Mouse (Mus musculus) midbrain, embryonic 11.5 days (tissue): Measurements from ENCODE around the gene Gm11084. TPM values are rescaled to one million over a fixed set of nuclear protein-coding genes. Genes with fewer than 3 reads are reported as not detected.
"Not testable (repeated sequence)": the region's sequence is repeated elsewhere in the genome, so short reads cannot be mapped to it uniquely, and the experiment has no call there.

Experiments used
- ATAC-seq: fragments of 200-750 bp; cut with Nextera tagmentation; 2 replicates; pipeline ENCODE4 v1.8.0; 2017; ENCODE audit warnings: moderate TSS enrichment, moderate library complexity; ENCODE audit not compliant: low FRiP score
- DNase-seq: peaks from one replicate; pipeline ENCODE4 v3.0.0; 2015; ENCODE audit warnings: low spot score; ENCODE audit errors: missing footprints
- H3K27ac ChIP-seq: fragments of 300-500 bp; sonication (generic); 2 replicates; pipeline ENCODE4 v1.5.1; 2014; ENCODE audit warnings: low read depth, low read length
- H3K27me3 ChIP-seq: fragments of 300-500 bp; sonication (generic); 2 replicates; pipeline ENCODE4 v1.6.1; 2014; ENCODE audit warnings: mild to moderate bottlenecking, low read length, moderate library complexity, mixed read lengths; ENCODE audit not compliant: control insufficient read depth, insufficient read depth
- H3K36me3 ChIP-seq: fragments of 300-500 bp; sonication (generic); 2 replicates; pipeline ENCODE4 v1.6.1; 2014; ENCODE audit warnings: mild to moderate bottlenecking, low read length, moderate library complexity, mixed read lengths; ENCODE audit not compliant: control insufficient read depth, insufficient read depth
- H3K4me1 ChIP-seq: fragments of 300-500 bp; sonication (generic); 2 replicates; pipeline ENCODE4 v1.6.1; 2014; ENCODE audit warnings: low read length; ENCODE audit not compliant: control insufficient read depth, insufficient read depth
- H3K4me2 ChIP-seq: fragments of 300-500 bp; sonication (generic); 2 replicates; pipeline ENCODE4 v1.6.1; 2014; ENCODE audit warnings: mild to moderate bottlenecking, moderate library complexity
- H3K4me3 ChIP-seq: fragments of 300-500 bp; sonication (generic); 2 replicates; pipeline ENCODE4 v1.5.1; 2014; ENCODE audit warnings: low read depth, low read length
- H3K9ac ChIP-seq: fragments of 300-500 bp; sonication (generic); 2 replicates; pipeline ENCODE4 v1.6.1; 2014; ENCODE audit warnings: low read length
- H3K9me3 ChIP-seq: fragments of 300-500 bp; sonication (generic); 2 replicates; pipeline ENCODE4 v1.6.1; 2016; ENCODE audit warnings: low read length; ENCODE audit not compliant: control insufficient read depth
- WGBS: fragments of 180-500 bp; shearing (Covaris S2); extraction: QIAGEN DNeasy Blood & Tissue Kit; methylation state at CpG from one replicate; pipeline ENCODE4 v1.1.7; 2014; 5-methylcytosine and 5-hydroxymethylcytosine counted together
- polyA plus RNA-seq: library from polyadenylated mRNA; unstranded; fragments of >200 nt; fragmentation: Nextera tagmentation; extraction: Ambion mirVana; gene quantifications from 2 replicates; pipeline ENCODE4 v1.2.1, GENCODE M21; 2014

Gene Gm11084
- not detected in 2 replicates for polyA plus RNA-seq

DNA sequence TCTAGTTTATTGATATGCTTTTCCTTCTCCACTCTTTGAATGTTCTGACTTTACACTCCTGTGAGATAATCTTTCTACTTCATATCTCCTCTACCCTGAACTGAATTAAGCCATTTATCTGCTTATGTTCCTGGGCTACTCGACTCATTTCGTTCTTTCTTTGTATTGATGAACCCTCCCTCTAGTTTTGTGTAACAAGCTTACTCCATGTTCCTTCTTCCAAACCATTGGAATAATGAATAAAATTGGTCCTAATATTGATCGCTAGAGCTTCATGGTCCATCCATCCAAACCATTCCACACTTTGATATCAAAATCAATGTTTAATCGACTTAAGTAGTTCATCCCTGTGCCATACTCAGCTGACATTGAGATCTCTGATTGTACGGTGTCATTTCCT, at the start of gene Gm11084:
Gene Gm11084, minus strand, starts transcription at position 101 of the 400 bp plus-strand sequence.
- 87% methylated on average over 5 of the region's 5 CpGs for WGBS
- Histone ChIP-seq H3K9ac (no peak within 1 kb of the TSS), H3K4me1 (peaks cover 2% of the 10 kb centered on the region; the same call in 1 of the 2 replicates), H3K4me2 (no peak within 1 kb of the TSS), H3K27ac (no peak within 1 kb of the TSS), H3K36me3 (no peaks in the 10 kb centered on the region), H3K9me3 (peaks cover 5% of the 10 kb centered on the region; the same call in 1 of the 2 replicates), H3K4me3 (no peak within 1 kb of the TSS), H3K27me3 (no peaks in the 10 kb centered on the region)
- DNase-seq = no peak
- no peak for ATAC-seq

- ATAC-seq (no peak), DNase-seq (no peak)
- no peaks in the 10 kb centered on the region for H3K9me3 ChIP-seq
- no peaks in the 10 kb centered on the region for H3K4me1 ChIP-seq
- H3K4me2 ChIP-seq = no peak overlapping the region
- H3K36me3 ChIP-seq = no peaks in the 10 kb centered on the region
- no peaks in the 10 kb centered on the region for H3K27me3 ChIP-seq
- 83% methylated on average over 7 of the region's 7 CpGs for WGBS
- H3K4me3 ChIP-seq = no peak overlapping the region
- no peak overlapping the region for H3K27ac ChIP-seq
- no peak overlapping the region for H3K9ac ChIP-seq
Observed at GRCm38 (mm10) chr2:73031061-73032055, 44.8 kb upstream of the Gm11084 start.

DNA sequence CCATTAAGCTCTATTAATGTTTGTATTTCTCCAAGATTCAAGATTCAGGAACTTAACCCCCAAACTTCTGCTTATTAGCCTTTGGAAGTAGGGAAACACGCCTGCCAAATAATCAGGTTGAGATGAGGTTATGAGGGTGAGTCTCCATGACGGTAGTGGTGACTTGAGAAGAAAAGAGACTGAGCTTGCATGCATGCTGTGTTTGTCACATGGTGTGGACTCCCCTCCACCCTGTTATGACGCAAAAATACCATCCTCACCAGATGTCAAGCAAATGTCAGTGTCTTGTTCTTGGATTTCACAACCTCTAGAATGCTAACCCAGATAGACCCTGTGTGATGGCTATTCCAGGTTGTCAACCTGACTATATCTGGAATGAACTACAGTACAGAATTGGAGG, 43.3 kb upstream of the Gm11084 start:
- no peak overlapping the region for H3K4me3 ChIP-seq
- no peak for DNase-seq
- no peak overlapping the region for H3K9ac ChIP-seq
- H3K36me3 ChIP-seq = no peaks in the 10 kb centered on the region
- no peaks in the 10 kb centered on the region for H3K9me3 ChIP-seq
- no peak overlapping the region for H3K27ac ChIP-seq
- H3K4me2 ChIP-seq = no peak overlapping the region
- H3K27me3 ChIP-seq = no peaks in the 10 kb centered on the region
- WGBS = 88% methylated on average over 3 of the region's 3 CpGs
- no peak for ATAC-seq
- H3K4me1 ChIP-seq = no peaks in the 10 kb centered on the region

GRCm38 (mm10) chr2:73028019-73028418, 41.5 kb upstream of the Gm11084 start:
- ATAC-seq (no peak), DNase-seq (no peak)
- no peak overlapping the region for H3K9ac ChIP-seq
- H3K4me2 ChIP-seq = no peak overlapping the region
- H3K27me3 ChIP-seq = no peaks in the 10 kb centered on the region
- H3K4me1 ChIP-seq = no peaks in the 10 kb centered on the region
- no peak overlapping the region for H3K4me3 ChIP-seq
- no peaks in the 10 kb centered on the region for H3K36me3 ChIP-seq
- 91% methylated on average over 3 of the region's 3 CpGs for WGBS
- no peaks in the 10 kb centered on the region for H3K9me3 ChIP-seq
- H3K27ac ChIP-seq = no peak overlapping the region

DNA sequence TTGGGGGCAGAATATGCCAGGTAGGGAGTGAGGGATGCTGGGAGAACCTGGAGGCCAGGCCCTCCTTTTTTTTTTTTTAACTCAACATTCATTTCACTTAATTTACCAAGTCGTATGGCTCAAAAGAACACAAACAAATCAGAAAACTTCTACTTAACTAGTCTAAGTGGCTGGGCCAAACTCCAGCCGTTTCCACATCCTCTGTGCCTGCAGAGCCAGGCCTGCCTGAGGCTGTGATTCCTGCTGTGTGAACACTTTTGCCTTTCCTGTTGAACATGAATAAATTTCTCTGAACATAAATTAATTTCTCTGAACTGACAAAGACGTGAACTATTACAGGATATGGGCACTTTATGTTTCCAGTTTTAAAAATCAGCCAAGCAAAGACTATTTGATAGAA, 40.6 kb upstream of the Gm11084 start:
- no peaks in the 10 kb centered on the region for H3K27me3 ChIP-seq
- DNase-seq (no peak), ATAC-seq (no peak)
- H3K9ac ChIP-seq = no peak overlapping the region
- no peaks in the 10 kb centered on the region for H3K9me3 ChIP-seq
- H3K27ac ChIP-seq = no peak overlapping the region
- H3K4me3 ChIP-seq = no peak overlapping the region
- H3K4me2 ChIP-seq = no peak overlapping the region
- H3K4me1 ChIP-seq = no peaks in the 10 kb centered on the region
- WGBS = 59% methylated on average over 3 of the region's 3 CpGs
- H3K36me3 ChIP-seq = no peaks in the 10 kb centered on the region

DNA sequence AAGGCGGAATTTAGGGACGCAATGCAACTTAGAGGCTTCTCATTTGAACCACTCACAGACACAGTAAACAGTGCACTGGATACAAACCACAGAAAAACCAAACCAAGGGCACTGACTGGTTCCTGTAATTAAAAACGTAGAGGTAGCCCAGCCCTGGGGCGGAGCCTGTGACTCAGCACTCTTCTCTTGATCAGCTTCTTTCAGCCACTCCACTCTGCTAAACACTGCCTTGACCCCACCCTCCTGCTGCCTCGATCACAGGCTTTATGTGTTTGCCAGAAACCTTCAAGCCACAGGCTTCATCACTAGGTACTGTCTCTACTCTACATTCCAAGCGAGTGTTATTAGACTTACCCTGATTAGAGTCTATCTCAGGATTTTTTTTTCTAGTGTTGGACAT, 37.3 kb upstream of the Gm11084 start:
- H3K4me1 ChIP-seq = no peaks in the 10 kb centered on the region
- H3K4me3 ChIP-seq = no peak overlapping the region
- ATAC-seq (no peak), DNase-seq (no peak)
- H3K9me3 ChIP-seq = no peaks in the 10 kb centered on the region
- H3K4me2 ChIP-seq = no peak overlapping the region
- H3K27ac ChIP-seq = no peak overlapping the region
- WGBS = 46% methylated on average over 6 of the region's 6 CpGs
- no peaks in the 10 kb centered on the region for H3K27me3 ChIP-seq
- no peaks in the 10 kb centered on the region for H3K36me3 ChIP-seq
- no peak overlapping the region for H3K9ac ChIP-seq

DNA sequence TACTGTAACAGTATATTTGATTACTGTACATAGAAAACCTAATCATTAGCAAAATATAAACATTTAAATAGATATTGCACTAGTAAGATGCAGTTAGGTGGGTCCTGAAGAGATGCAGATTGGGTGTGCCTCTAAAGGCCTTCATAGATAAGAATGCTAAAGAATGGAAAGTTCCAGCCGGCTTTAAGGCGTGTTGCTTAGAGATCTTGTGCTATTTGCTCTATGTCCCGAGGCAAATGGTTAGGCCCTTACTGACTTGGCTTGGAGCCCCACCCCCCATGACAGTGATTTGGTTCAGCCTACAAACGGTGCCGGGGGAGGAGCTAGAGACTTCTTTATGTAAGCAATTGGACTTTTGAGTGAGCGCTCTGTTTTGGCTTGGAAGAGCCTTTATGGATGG, 34.5 kb upstream of the Gm11084 start:
- WGBS = 90% methylated on average over 6 of the region's 6 CpGs
- Histone ChIP-seq H3K4me2 (no peak overlapping the region), H3K9ac (no peak overlapping the region), H3K36me3 (no peaks in the 10 kb centered on the region), H3K27ac (no peak overlapping the region), H3K9me3 (no peaks in the 10 kb centered on the region), H3K4me1 (no peaks in the 10 kb centered on the region), H3K27me3 (no peaks in the 10 kb centered on the region), H3K4me3 (no peak overlapping the region)
- ATAC-seq (no peak), DNase-seq (no peak)

DNA sequence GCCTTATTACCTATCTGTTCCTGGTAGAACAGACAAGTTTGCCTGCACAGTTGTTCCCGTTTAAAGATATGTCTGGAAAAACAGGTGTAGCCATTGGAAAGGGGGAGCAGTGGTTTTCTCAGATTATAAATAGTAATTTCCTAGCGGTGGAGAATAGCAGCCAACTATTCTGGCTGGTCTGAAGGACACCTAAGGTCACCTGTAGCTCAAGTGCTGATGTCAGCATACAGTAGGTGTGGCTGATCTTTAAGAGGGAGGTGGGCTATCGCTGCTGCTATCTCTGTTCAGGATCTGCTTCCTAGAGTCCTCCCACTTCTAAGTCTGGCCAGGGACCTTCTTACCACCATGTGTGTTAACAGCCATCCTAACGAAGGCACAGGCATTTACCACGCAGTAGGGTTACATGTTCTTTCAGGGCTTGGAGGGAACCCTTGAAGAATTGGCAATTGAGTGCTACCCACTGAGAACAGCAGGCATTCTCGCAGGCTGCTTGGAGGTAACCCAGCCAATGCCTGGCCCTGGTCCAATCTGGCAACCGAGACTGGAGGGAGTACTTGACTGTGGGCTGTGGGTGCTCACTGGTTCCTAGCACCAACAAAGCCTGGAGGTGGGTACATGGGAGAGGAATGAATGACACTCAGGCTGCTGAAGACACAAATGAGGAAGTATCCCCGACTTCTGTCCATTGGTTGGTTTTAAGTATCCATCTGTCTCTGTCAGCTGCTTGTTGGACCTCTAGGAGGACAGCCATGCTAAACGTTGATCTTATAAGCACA, 33.0 kb upstream of the Gm11084 start:
- 82% methylated on average over 9 of the region's 9 CpGs for WGBS
- no peak overlapping the region for H3K4me3 ChIP-seq
- no peak overlapping the region for H3K4me2 ChIP-seq
- no peak for ATAC-seq
- no peak overlapping the region for H3K9ac ChIP-seq
- no peaks in the 10 kb centered on the region for H3K27me3 ChIP-seq
- no peaks in the 10 kb centered on the region for H3K4me1 ChIP-seq
- H3K36me3 ChIP-seq = no peaks in the 10 kb centered on the region
- no peak for DNase-seq
- H3K9me3 ChIP-seq = no peaks in the 10 kb centered on the region
- H3K27ac ChIP-seq = no peak overlapping the region

- not testable (repeated sequence) for H3K27ac ChIP-seq, DNase-seq, H3K9me3 ChIP-seq, ATAC-seq, H3K4me1 ChIP-seq, H3K9ac ChIP-seq, H3K4me3 ChIP-seq, H3K4me2 ChIP-seq, H3K36me3 ChIP-seq, H3K27me3 ChIP-seq
- WGBS = 92% methylated on average over 9 of the region's 9 CpGs
Observed at GRCm38 (mm10) chr2:73014063-73014462, 27.5 kb upstream of the Gm11084 start.
